Mouse (Mus musculus): ENCODE results near the gene Fgd5. TPM values are rescaled to one million over a fixed set of nuclear protein-coding genes. Genes with fewer than 3 reads are reported as not detected.
"Not testable (repeated sequence)": the region's sequence is repeated elsewhere in the genome, so short reads cannot be mapped to it uniquely, and the experiment has no call there.

The Fgd5 gene
- 1.1 and 3.7 TPM in 2 replicates for polyA plus RNA-seq (2011; ENCODE audit: insufficient read depth, insufficient read length, low replicate concordance, missing spikeins)

- TF ChIP-seq POLR2A (IDR thresholded peaks at IDR 0.05; ENCODE audit: borderline replicate concordance, control insufficient read depth, low read depth, low read length), result no peak
- no peak for TF ChIP-seq CTCF (IDR thresholded peaks at IDR 0.05; ENCODE audit: control insufficient read depth, insufficient read depth, low read length)
- Histone ChIP-seq H3K4me1 (ENCODE audit: control insufficient read depth, insufficient read depth, low read length) (no peaks in the 10 kb centered on the region), H3K27ac (ENCODE audit: control insufficient read depth, insufficient read depth, low read depth, low read length, poor library complexity) (no peak within 1 kb of the TSS), H3K4me3 (replicated peaks; ENCODE audit: control insufficient read depth, low read depth, low read length) (no peak within 1 kb of the TSS)
- WGBS, result 3% methylated on average over 58 of the region's 62 CpGs
Observed at GRCm38 (mm10) chr6:91978371-91979300, at the start of gene Fgd5. Gene Fgd5 (plus strand): TSS chr6:91978878.

GRCm38 (mm10) chr6:91931231-91931630 lies 47.4 kb upstream of the Fgd5 start:
- Histone ChIP-seq H3K27ac (ENCODE audit: control insufficient read depth, insufficient read depth, low read depth, low read length, poor library complexity) (no peak overlapping the region), H3K4me1 (ENCODE audit: control insufficient read depth, insufficient read depth, low read length) (no peaks in the 10 kb centered on the region), H3K4me3 (replicated peaks; ENCODE audit: control insufficient read depth, low read depth, low read length) (no peak overlapping the region)
- 83% methylated on average over 5 of the region's 5 CpGs for WGBS
- TF ChIP-seq POLR2A (IDR thresholded peaks at IDR 0.05; ENCODE audit: borderline replicate concordance, control insufficient read depth, low read depth, low read length), result no peak
- no peak for TF ChIP-seq CTCF (IDR thresholded peaks at IDR 0.05; ENCODE audit: control insufficient read depth, insufficient read depth, low read length)

GRCm38 (mm10) chr6:91938491-91938890 lies 40.2 kb upstream of the Fgd5 start:
- Histone ChIP-seq H3K4me3 (replicated peaks; ENCODE audit: control insufficient read depth, low read depth, low read length) (no peak overlapping the region), H3K27ac (ENCODE audit: control insufficient read depth, insufficient read depth, low read depth, low read length, poor library complexity) (no peak overlapping the region), H3K4me1 (ENCODE audit: control insufficient read depth, insufficient read depth, low read length) (no peaks in the 10 kb centered on the region)
- no peak for TF ChIP-seq POLR2A (IDR thresholded peaks at IDR 0.05; ENCODE audit: borderline replicate concordance, control insufficient read depth, low read depth, low read length)
- TF ChIP-seq CTCF (IDR thresholded peaks at IDR 0.05; ENCODE audit: control insufficient read depth, insufficient read depth, low read length), result no peak
- WGBS, result 84% methylated on average over 4 of the region's 4 CpGs

DNA sequence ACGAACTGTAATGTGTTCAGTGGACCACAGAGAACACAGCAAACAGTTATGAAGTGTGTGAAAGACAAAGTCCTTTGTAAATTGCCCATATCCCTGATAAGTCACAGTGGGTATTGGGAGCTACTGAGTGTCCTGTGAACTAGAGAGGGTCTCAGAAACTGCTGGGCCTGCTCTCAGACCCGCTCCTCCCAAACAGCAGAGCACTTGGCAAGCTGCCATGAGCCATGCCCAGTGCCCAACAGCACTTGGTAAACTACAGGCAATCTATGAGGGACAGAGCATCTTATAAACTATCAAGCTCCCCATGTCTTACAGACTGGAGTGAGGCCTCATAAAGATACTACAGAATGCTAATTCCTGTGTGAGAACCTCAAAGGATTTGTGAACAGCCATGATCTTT lies 30.3 kb upstream of the Fgd5 start:
- Histone ChIP-seq H3K4me1 (ENCODE audit: control insufficient read depth, insufficient read depth, low read length) (no peaks in the 10 kb centered on the region), H3K4me3 (replicated peaks; ENCODE audit: control insufficient read depth, low read depth, low read length) (no peak overlapping the region), H3K27ac (ENCODE audit: control insufficient read depth, insufficient read depth, low read depth, low read length, poor library complexity) (no peak overlapping the region)
- TF ChIP-seq CTCF (IDR thresholded peaks at IDR 0.05; ENCODE audit: control insufficient read depth, insufficient read depth, low read length) (no peak), POLR2A (IDR thresholded peaks at IDR 0.05; ENCODE audit: borderline replicate concordance, control insufficient read depth, low read depth, low read length) (no peak)
- 63% methylated on average over 2 of the region's 2 CpGs for WGBS

DNA sequence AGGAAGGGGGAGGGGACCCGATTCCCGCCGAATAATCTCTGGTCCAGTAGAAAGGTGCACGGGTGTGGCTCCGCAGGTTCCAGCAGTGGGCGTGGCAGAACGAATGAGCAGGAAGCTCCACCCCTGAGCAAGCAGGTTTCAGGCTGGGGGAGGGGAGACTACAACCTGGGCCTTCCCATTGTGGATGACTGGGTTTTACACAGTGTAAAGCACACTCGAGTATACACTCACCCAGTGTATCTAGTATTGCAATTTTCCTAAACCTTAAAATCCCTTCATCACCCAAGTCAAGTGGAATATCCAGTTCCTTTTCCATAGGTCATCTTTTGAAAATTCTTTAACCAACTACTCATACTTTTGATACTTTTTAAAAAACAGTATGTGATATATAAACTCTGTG lies 20.7 kb upstream of the Fgd5 start:
- not testable (repeated sequence) for H3K27ac ChIP-seq (ENCODE audit: control insufficient read depth, insufficient read depth, low read depth, low read length, poor library complexity); H3K4me1 ChIP-seq (ENCODE audit: control insufficient read depth, insufficient read depth, low read length); H3K4me3 ChIP-seq (replicated peaks; ENCODE audit: control insufficient read depth, low read depth, low read length)
- WGBS, result 67% methylated on average over 3 of the region's 8 CpGs

GRCm38 (mm10) chr6:91960028-91960811 lies 18.5 kb upstream of the Fgd5 start:
- Histone ChIP-seq H3K4me1 (ENCODE audit: control insufficient read depth, insufficient read depth, low read length) (no peaks in the 10 kb centered on the region), H3K4me3 (replicated peaks; ENCODE audit: control insufficient read depth, low read depth, low read length) (no peak overlapping the region), H3K27ac (ENCODE audit: control insufficient read depth, insufficient read depth, low read depth, low read length, poor library complexity) (no peak overlapping the region)
- TF ChIP-seq CTCF (IDR thresholded peaks at IDR 0.05; ENCODE audit: control insufficient read depth, insufficient read depth, low read length) (no peak), POLR2A (IDR thresholded peaks at IDR 0.05; ENCODE audit: borderline replicate concordance, control insufficient read depth, low read depth, low read length) (no peak)
- 38% methylated on average over 8 of the region's 8 CpGs for WGBS

- H3K27ac ChIP-seq (ENCODE audit: control insufficient read depth, insufficient read depth, low read depth, low read length, poor library complexity), result no peak overlapping the region
- no peak overlapping the region for H3K4me3 ChIP-seq (replicated peaks; ENCODE audit: control insufficient read depth, low read depth, low read length)
- WGBS, result 48% methylated on average over 4 of the region's 4 CpGs
- TF ChIP-seq POLR2A (IDR thresholded peaks at IDR 0.05; ENCODE audit: borderline replicate concordance, control insufficient read depth, low read depth, low read length) (no peak), CTCF (IDR thresholded peaks at IDR 0.05; ENCODE audit: control insufficient read depth, insufficient read depth, low read length) (no peak)
- H3K4me1 ChIP-seq (ENCODE audit: control insufficient read depth, insufficient read depth, low read length), result no peaks in the 10 kb centered on the region
Observed at GRCm38 (mm10) chr6:91963429-91963828, 15.2 kb upstream of the Fgd5 start.

- Histone ChIP-seq H3K27ac (ENCODE audit: control insufficient read depth, insufficient read depth, low read depth, low read length, poor library complexity) (no peak overlapping the region), H3K4me1 (ENCODE audit: control insufficient read depth, insufficient read depth, low read length) (no peaks in the 10 kb centered on the region), H3K4me3 (replicated peaks; ENCODE audit: control insufficient read depth, low read depth, low read length) (no peak overlapping the region)
- 85% methylated on average over 8 of the region's 8 CpGs for WGBS
- no peak for TF ChIP-seq CTCF (IDR thresholded peaks at IDR 0.05; ENCODE audit: control insufficient read depth, insufficient read depth, low read length)
- no peak for TF ChIP-seq POLR2A (IDR thresholded peaks at IDR 0.05; ENCODE audit: borderline replicate concordance, control insufficient read depth, low read depth, low read length)
Observed at GRCm38 (mm10) chr6:91965060-91965459, 13.6 kb upstream of the Fgd5 start.

Measured in bone marrow, adult 2 months (tissue).